Mouse (Mus musculus): ENCODE measurements around the gene Ppp1r15b. TPM values are rescaled to one million over a fixed set of nuclear protein-coding genes. Genes with fewer than 3 reads are reported as not detected.

Ppp1r15b gene
- polyA plus RNA-seq, 1 experiment from 2014 or later: 46.7 TPM

GRCm38 (mm10) chr1:133155270-133155669 lies 24.3 kb downstream of the Ppp1r15b start:
- Histone ChIP-seq H3K9me3 (ENCODE audit: control insufficient read depth, low read length) (no peaks in the 10 kb centered on the region), H3K4me1 (ENCODE audit: control insufficient read depth, insufficient read depth, low read length) (peaks cover 2% of the 10 kb centered on the region; the same call in 1 of the 2 replicates), H3K4me2 (ENCODE audit: low read depth, severe bottlenecking) (no peak overlapping the region), H3K27ac (replicated peaks; ENCODE audit: low read depth, low read length) (no peak overlapping the region), H3K36me3 (ENCODE audit: control insufficient read depth, insufficient read depth, low read length) (no peaks in the 10 kb centered on the region), H3K4me3 (ENCODE audit: low read depth, low read length) (no peak overlapping the region), H3K27me3 (ENCODE audit: control insufficient read depth, insufficient read depth, low read length) (no peaks in the 10 kb centered on the region), H3K9ac (ENCODE audit: low read length) (no peak overlapping the region)
- 85% methylated on average over 6 of the region's 6 CpGs for WGBS
- DNase-seq (ENCODE audit: low spot score) (no peak), ATAC-seq (ENCODE audit: insufficient number of reproducible peaks, low FRiP score, low TSS enrichment, low read depth) (no peak)

GRCm38 (mm10) chr1:133159128-133159564 lies 28.2 kb downstream of the Ppp1r15b start:
- H3K4me1 ChIP-seq (ENCODE audit: control insufficient read depth, insufficient read depth, low read length): peaks cover 7% of the 10 kb centered on the region; the same call in 1 of the 2 replicates
- H3K4me2 ChIP-seq (ENCODE audit: low read depth, severe bottlenecking): no peak overlapping the region
- no peaks in the 10 kb centered on the region for H3K36me3 ChIP-seq (ENCODE audit: control insufficient read depth, insufficient read depth, low read length)
- 57% methylated on average over 7 of the region's 7 CpGs for WGBS
- no peak overlapping the region for H3K4me3 ChIP-seq (ENCODE audit: low read depth, low read length)
- peaks cover 25% of the 10 kb centered on the region for H3K27me3 ChIP-seq (ENCODE audit: control insufficient read depth, insufficient read depth, low read length)
- no peak overlapping the region for H3K9ac ChIP-seq (ENCODE audit: low read length)
- H3K27ac ChIP-seq (replicated peaks; ENCODE audit: low read depth, low read length): no peak overlapping the region
- no peak for DNase-seq (ENCODE audit: low spot score)
- ATAC-seq (ENCODE audit: insufficient number of reproducible peaks, low FRiP score, low TSS enrichment, low read depth): no peak
- H3K9me3 ChIP-seq (ENCODE audit: control insufficient read depth, low read length): no peaks in the 10 kb centered on the region

- Histone ChIP-seq H3K36me3 (ENCODE audit: control insufficient read depth, insufficient read depth, low read length) (no peaks in the 10 kb centered on the region), H3K4me2 (ENCODE audit: low read depth, severe bottlenecking) (no peak overlapping the region), H3K9ac (ENCODE audit: low read length) (no peak overlapping the region), H3K9me3 (ENCODE audit: control insufficient read depth, low read length) (no peaks in the 10 kb centered on the region), H3K27me3 (ENCODE audit: control insufficient read depth, insufficient read depth, low read length) (peaks cover 39% of the 10 kb centered on the region), H3K4me3 (ENCODE audit: low read depth, low read length) (no peak overlapping the region), H3K4me1 (ENCODE audit: control insufficient read depth, insufficient read depth, low read length) (peaks cover 11% of the 10 kb centered on the region; the same call in 1 of the 2 replicates), H3K27ac (replicated peaks; ENCODE audit: low read depth, low read length) (no peak overlapping the region)
- DNase-seq (ENCODE audit: low spot score) (no peak), ATAC-seq (ENCODE audit: insufficient number of reproducible peaks, low FRiP score, low TSS enrichment, low read depth) (no peak)
- WGBS: 70% methylated on average over 4 of the region's 4 CpGs
Observed at GRCm38 (mm10) chr1:133161559-133161958, 30.6 kb downstream of the Ppp1r15b start.

- ATAC-seq (ENCODE audit: insufficient number of reproducible peaks, low FRiP score, low TSS enrichment, low read depth) (no peak), DNase-seq (ENCODE audit: low spot score) (no peak)
- 69% methylated on average over 10 of the region's 10 CpGs for WGBS
- H3K27me3 ChIP-seq (ENCODE audit: control insufficient read depth, insufficient read depth, low read length): peaks cover 39% of the 10 kb centered on the region
- no peak overlapping the region for H3K4me3 ChIP-seq (ENCODE audit: low read depth, low read length)
- H3K27ac ChIP-seq (replicated peaks; ENCODE audit: low read depth, low read length): no peak overlapping the region
- no peak overlapping the region for H3K4me2 ChIP-seq (ENCODE audit: low read depth, severe bottlenecking)
- no peak overlapping the region for H3K9ac ChIP-seq (ENCODE audit: low read length)
- H3K4me1 ChIP-seq (ENCODE audit: control insufficient read depth, insufficient read depth, low read length): peaks cover 11% of the 10 kb centered on the region; the same call in 1 of the 2 replicates
- no peaks in the 10 kb centered on the region for H3K36me3 ChIP-seq (ENCODE audit: control insufficient read depth, insufficient read depth, low read length)
- H3K9me3 ChIP-seq (ENCODE audit: control insufficient read depth, low read length): no peaks in the 10 kb centered on the region
Observed at GRCm38 (mm10) chr1:133162046-133162445, 31.1 kb downstream of the Ppp1r15b start.

GRCm38 (mm10) chr1:133162981-133163380 lies 32.0 kb downstream of the Ppp1r15b start:
- ATAC-seq (ENCODE audit: insufficient number of reproducible peaks, low FRiP score, low TSS enrichment, low read depth): no peak
- Histone ChIP-seq H3K9ac (ENCODE audit: low read length) (no peak overlapping the region), H3K4me1 (ENCODE audit: control insufficient read depth, insufficient read depth, low read length) (peaks cover 11% of the 10 kb centered on the region; the same call in 1 of the 2 replicates), H3K4me3 (ENCODE audit: low read depth, low read length) (no peak overlapping the region), H3K27ac (replicated peaks; ENCODE audit: low read depth, low read length) (no peak overlapping the region), H3K9me3 (ENCODE audit: control insufficient read depth, low read length) (no peaks in the 10 kb centered on the region), H3K27me3 (ENCODE audit: control insufficient read depth, insufficient read depth, low read length) (peaks cover 43% of the 10 kb centered on the region), H3K4me2 (ENCODE audit: low read depth, severe bottlenecking) (no peak overlapping the region), H3K36me3 (ENCODE audit: control insufficient read depth, insufficient read depth, low read length) (no peaks in the 10 kb centered on the region)
- 38% methylated on average over 8 of the region's 8 CpGs for WGBS
- no peak for DNase-seq (ENCODE audit: low spot score)

- H3K27me3 ChIP-seq (ENCODE audit: control insufficient read depth, insufficient read depth, low read length): peaks cover 43% of the 10 kb centered on the region
- peak; percentile 65 for DNase-seq (ENCODE audit: low spot score)
- H3K36me3 ChIP-seq (ENCODE audit: control insufficient read depth, insufficient read depth, low read length): no peaks in the 10 kb centered on the region
Observed at GRCm38 (mm10) chr1:133163820-133164431, 33.0 kb downstream of the Ppp1r15b start, which contains the start of gene Plekha6. TSS of gene Plekha6 (plus strand) at chr1:133164210.

GRCm38 (mm10) chr1:133164591-133165011 lies 33.7 kb downstream of the Ppp1r15b start:
- Histone ChIP-seq H3K27ac (replicated peaks; ENCODE audit: low read depth, low read length) (no peak overlapping the region), H3K4me1 (ENCODE audit: control insufficient read depth, insufficient read depth, low read length) (peaks cover 9% of the 10 kb centered on the region; the same call in 1 of the 2 replicates), H3K27me3 (ENCODE audit: control insufficient read depth, insufficient read depth, low read length) (peaks cover 43% of the 10 kb centered on the region), H3K9ac (ENCODE audit: low read length) (no peak overlapping the region), H3K4me2 (ENCODE audit: low read depth, severe bottlenecking) (peak overlapping the region; percentile 97), H3K9me3 (ENCODE audit: control insufficient read depth, low read length) (no peaks in the 10 kb centered on the region), H3K36me3 (ENCODE audit: control insufficient read depth, insufficient read depth, low read length) (no peaks in the 10 kb centered on the region), H3K4me3 (ENCODE audit: low read depth, low read length) (peak overlapping the region; percentile 54)
- WGBS: 2% methylated on average over 10 of the region's 10 CpGs
- ATAC-seq (ENCODE audit: insufficient number of reproducible peaks, low FRiP score, low TSS enrichment, low read depth) (no peak), DNase-seq (ENCODE audit: low spot score) (peak; percentile 51)

More at GRCm38 (mm10) chr1:133163820-133164431, 33.0 kb downstream of the Ppp1r15b start, which contains the start of gene Plekha6:
- Histone ChIP-seq H3K9me3 (ENCODE audit: control insufficient read depth, low read length) (no peaks in the 10 kb centered on the region), H3K27ac (replicated peaks; ENCODE audit: low read depth, low read length) (no peak within 1 kb of the TSS), H3K4me3 (ENCODE audit: low read depth, low read length) (peak within 1 kb of the TSS; percentile 54), H3K9ac (ENCODE audit: low read length) (peak within 1 kb of the TSS; percentile 52), H3K4me2 (ENCODE audit: low read depth, severe bottlenecking) (peak within 1 kb of the TSS; percentile 97), H3K4me1 (ENCODE audit: control insufficient read depth, insufficient read depth, low read length) (peaks cover 11% of the 10 kb centered on the region; the same call in 1 of the 2 replicates)
- WGBS: under 1% methylated on average over 67 of the region's 68 CpGs
- ATAC-seq (ENCODE audit: insufficient number of reproducible peaks, low FRiP score, low TSS enrichment, low read depth): peak; percentile 18; the same call in 1 of the 2 replicates

- H3K4me2 ChIP-seq (ENCODE audit: low read depth, severe bottlenecking): no peak overlapping the region
- DNase-seq (ENCODE audit: low spot score): no peak
- no peaks in the 10 kb centered on the region for H3K9me3 ChIP-seq (ENCODE audit: control insufficient read depth, low read length)
- no peak for ATAC-seq (ENCODE audit: insufficient number of reproducible peaks, low FRiP score, low TSS enrichment, low read depth)
- peaks cover 43% of the 10 kb centered on the region for H3K27me3 ChIP-seq (ENCODE audit: control insufficient read depth, insufficient read depth, low read length)
- no peak overlapping the region for H3K27ac ChIP-seq (replicated peaks; ENCODE audit: low read depth, low read length)
- H3K36me3 ChIP-seq (ENCODE audit: control insufficient read depth, insufficient read depth, low read length): no peaks in the 10 kb centered on the region
- H3K4me3 ChIP-seq (ENCODE audit: low read depth, low read length): no peak overlapping the region
- peaks cover 9% of the 10 kb centered on the region; the same call in 1 of the 2 replicates for H3K4me1 ChIP-seq (ENCODE audit: control insufficient read depth, insufficient read depth, low read length)
- WGBS: 33% methylated on average over 11 of the region's 11 CpGs
- no peak overlapping the region for H3K9ac ChIP-seq (ENCODE audit: low read length)
Observed at GRCm38 (mm10) chr1:133165111-133165510, 34.2 kb downstream of the Ppp1r15b start.

Measured in limb, embryonic 11.5 days (tissue).